Mouse (Mus musculus) left cerebral cortex, postnatal 10 days (tissue): ENCODE measurements at regions not wholly inside any gene's neighbourhood (a gene's known extent, or its start where the extent isn't known, plus 50 kb on each side); places are given as distances from the start of the nearest gene placed in this dataset.

ENCODE experiments used
- DNase-seq, 2 experiments: peaks; one replicate each; pipeline ENCODE4 v3.0.0; 2021 to 2022; ENCODE audit warnings: low spot score in 2 of 2, mixed read lengths in 1 of 2; ENCODE audit errors: extremely low spot score in 1 of 2
- intact Hi-C: fragments of 180-260 bp; cut with DNase I; formaldehyde crosslinking; loops from one replicate; pipeline ENCODE4 v1.15.1; 2025

DNA sequence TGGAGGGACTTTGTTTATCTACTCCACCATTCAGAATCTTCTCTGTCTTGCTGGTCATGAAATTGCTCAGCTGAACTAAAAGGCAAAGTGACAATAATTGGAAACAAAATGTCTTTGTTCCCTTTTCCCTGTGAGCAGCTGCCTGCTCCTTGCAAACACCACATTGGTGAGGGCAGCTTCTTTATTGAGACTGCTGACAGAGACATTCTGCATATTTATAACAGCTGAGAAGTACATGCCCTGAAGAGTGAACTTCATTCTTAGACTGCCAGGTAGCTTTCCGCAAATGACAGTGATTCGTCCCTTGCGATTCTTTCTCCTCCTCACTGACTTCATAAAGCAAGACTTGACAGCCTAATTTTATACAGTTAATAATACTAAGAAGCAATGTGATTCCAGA lies 237.0 kb downstream of the Cps1 start:
- DNase-seq: no peak
- intact Hi-C loops: no loop called here

DNA sequence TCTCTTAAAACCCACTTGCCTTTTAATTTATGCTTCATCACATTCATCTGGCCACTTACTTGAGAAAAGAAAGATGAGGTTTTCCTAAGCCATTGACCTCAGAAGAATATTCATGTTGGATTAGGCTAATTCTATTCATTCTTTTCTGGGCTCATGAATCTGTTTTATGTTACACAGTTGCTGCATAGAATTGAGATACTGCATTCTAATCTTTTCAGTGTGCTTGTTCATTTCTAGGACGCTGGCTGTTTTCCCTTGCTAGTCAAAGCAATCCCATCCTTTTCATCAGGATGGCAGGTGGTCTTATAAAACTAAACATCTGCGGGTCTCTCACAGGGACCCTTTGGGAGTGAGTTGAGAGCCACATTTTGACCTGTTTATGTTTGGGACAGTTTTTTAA lies 243.2 kb downstream of the Cps1 start:
- intact Hi-C loops: no loop called here
- no peak for DNase-seq

- intact Hi-C loops: no loop called here
- no peak for DNase-seq
Measured at GRCm38 (mm10) chr1:67366485-67366884, 243.7 kb downstream of the Cps1 start.

- intact Hi-C loops: no loop called here
- DNase-seq: no peak
Measured at GRCm38 (mm10) chr1:67382366-67382765, 259.5 kb downstream of the Cps1 start.

DNA sequence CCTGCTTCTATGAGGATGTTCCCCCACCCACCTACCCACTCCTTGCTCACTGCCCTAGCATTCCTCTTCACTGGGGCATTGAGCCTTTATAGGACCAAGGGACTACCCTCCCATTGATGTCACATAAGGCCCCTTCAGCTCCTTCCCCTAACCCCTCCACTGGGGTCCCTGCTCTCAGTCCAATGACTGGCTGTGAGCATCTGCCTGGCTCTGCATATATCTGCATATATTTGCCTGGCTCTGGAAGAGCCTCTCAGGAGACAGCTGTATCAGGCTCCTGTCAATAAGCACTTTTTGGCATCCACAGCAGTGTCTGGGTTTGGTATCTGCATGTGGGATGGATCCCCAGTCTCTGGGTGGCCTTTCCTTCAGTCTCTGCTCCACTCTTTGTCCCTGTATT lies 262.6 kb downstream of the Cps1 start:
- intact Hi-C loops: no loop called here
- no peak for DNase-seq

- DNase-seq: no peak
- intact Hi-C loops: no loop called here
Measured at GRCm38 (mm10) chr1:67386877-67387276, 264.1 kb downstream of the Cps1 start.

DNA sequence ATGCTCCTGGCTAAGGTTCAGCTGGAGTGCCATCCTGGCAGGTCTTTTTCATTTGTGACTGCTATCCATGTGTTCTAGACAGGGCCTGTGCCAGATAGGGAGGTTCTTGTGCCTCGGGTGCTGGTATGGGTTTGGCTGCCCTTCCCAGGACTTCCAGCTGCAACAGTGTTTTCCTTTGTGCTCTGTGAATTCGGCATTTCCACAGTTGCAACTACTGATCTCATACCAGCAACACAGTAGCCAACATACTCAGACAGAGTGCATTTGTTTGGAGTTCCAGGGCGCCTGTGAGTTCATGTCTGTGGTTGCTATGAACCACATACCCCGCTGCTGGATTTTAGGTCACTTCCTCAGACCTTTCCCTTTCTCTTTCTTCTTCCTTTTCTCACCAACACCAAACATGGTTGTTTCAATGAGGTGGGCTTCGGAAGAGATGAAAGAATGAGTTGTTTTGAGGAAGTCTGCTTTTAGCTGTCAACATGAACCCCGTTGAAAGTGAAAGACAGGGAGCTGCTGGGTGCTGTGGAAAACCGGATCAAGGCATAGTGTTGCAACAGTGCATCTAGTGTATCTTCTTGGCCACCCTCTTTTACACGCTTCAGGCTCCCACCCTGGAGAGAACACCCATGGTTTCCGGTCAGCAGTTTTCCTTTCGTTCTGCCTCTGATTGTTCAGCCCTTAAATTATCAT lies 275.1 kb downstream of the Cps1 start:
- intact Hi-C loops: no loop called here
- peak; percentile 18 for DNase-seq

DNA sequence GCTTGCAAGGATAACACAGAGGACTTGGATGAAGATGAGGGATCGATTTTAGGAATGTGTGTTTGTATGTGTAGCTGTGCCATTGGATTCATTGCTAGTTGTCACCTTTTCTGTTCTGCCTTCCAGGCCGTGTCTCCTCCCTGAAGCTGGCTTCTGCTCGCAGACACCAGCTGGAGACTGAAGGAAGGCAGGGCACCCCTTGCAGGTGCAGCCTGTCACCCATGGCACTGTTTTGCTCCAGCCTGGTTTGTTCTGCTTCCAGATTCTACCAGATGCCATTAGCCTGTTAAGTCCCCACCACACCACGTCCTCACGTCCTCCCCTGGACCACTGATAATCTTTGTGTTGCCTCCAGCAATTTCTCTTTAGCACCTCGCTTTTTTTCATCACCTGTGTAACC lies 286.7 kb downstream of the Cps1 start:
- intact Hi-C loops: no loop called here
- no peak for DNase-seq

GRCm38 (mm10) chr1:67417196-67417595 lies 294.4 kb downstream of the Cps1 start:
- intact Hi-C loops: no loop called here
- no peak for DNase-seq

- intact Hi-C loops: no loop called here
- no peak for DNase-seq
Measured at GRCm38 (mm10) chr1:67428398-67428797, 305.6 kb downstream of the Cps1 start.

DNA sequence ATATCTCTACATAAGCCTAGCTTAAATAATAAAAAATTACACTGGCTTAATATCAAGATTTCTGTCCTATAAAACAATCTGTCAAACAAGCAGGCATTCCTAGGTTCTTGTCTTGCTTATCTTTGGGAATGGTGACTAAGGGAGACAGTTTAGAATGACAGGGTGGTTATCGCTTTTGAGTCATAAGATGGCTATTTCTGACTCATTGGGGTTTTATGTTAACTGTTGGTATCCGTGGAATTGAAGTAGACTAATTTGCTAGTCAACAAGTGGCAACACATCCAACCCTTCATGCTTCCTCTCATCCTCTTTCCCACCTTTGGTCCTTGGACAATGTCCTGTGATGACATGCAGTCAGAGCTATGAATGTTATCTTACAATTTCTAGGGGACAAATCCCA lies 328.0 kb downstream of the Cps1 start:
- intact Hi-C loops: no loop called here
- no peak for DNase-seq

GRCm38 (mm10) chr1:67464203-67464602 lies 341.4 kb downstream of the Cps1 start:
- intact Hi-C loops: no loop called here
- no peak for DNase-seq

GRCm38 (mm10) chr1:67465527-67465926 lies 342.7 kb downstream of the Cps1 start:
- DNase-seq: no peak
- intact Hi-C loops: no loop called here

DNA sequence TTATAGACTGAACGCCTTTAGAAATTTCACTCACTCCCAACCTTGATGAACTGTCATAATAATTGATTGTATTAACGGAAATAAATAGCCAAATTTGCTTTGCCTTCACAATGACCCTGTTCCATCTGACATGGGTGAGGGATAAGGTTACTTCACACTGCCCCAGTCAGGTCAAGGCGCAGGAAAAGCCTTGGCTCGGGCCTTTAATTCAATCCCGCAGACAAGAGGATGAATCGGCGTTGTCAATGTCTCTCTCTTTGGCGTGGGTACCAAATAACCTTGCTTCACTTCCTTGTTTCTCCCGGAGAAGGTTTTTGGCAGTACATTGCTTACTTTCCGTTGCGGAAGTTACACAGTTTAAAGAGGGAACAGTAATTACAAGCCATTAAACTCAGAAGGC lies 354.2 kb downstream of the Cps1 start:
- no peak for DNase-seq
- intact Hi-C loops: no loop called here

- no peak for DNase-seq
- intact Hi-C loops: no loop called here
Measured at GRCm38 (mm10) chr1:67477966-67478365, 355.1 kb downstream of the Cps1 start.

- intact Hi-C loops: no loop called here
- no peak for DNase-seq
Measured at GRCm38 (mm10) chr1:67481974-67482373, 359.1 kb downstream of the Cps1 start.

- peak in 1 of 2 experiments; percentile 19 for DNase-seq
- intact Hi-C loops: no loop called here
Measured at GRCm38 (mm10) chr1:67504140-67504539, 381.3 kb downstream of the Cps1 start.

GRCm38 (mm10) chr1:67505746-67506145 lies 382.9 kb downstream of the Cps1 start:
- intact Hi-C loops: no loop called here
- peak in 1 of 2 experiments; percentile 49 for DNase-seq

DNA sequence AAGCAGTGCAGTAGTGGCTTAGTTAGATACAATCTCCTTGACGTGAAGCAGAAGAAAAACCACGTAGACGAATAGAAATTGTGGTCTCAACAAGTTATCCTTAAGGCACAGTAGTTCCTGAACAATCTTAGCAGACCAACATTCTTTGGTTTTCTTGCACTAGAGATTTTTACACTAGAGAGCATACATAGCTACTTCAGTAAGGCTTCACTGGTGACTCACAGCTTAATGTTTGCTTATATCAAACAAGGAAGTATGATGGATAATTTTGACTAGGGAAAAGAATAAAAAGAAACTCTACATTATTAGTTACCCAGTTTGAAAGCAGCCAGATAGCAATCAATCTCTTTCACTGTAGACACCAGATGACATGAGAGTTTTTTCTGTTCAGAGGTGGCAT lies 395.5 kb downstream of the Cps1 start:
- intact Hi-C loops: no loop called here

DNA sequence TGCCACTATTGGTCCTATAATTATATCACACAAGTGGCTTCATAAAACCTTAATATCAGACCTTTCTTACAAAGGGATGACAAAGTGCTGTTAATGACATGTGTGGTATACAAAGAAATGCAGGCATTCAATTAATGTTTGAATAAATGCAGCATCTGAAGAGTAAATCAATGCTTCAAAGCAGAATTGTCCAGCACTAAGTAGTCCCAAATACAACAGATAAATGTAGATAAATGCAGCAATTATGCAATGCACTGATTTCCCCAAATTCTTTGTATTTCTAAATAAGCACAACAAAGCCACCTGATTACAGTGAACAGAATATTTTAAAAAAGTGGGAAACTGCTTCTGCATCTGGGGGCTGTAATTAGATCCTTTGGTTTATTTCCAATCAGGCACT lies 435.9 kb downstream of the Cps1 start:
- no peak for DNase-seq
- intact Hi-C loops: no loop called here

More for the DNA sequence above, 395.5 kb downstream of the Cps1 start:
- no peak for DNase-seq

GRCm38 (mm10) chr1:67559179-67559578 lies 436.4 kb downstream of the Cps1 start:
- DNase-seq: no peak
- intact Hi-C loops: no loop called here
